Mouse (Mus musculus) cortical plate, adult 2 months (tissue): Measurements from ENCODE around the gene Eefsec.

Experiments used
- CTCF ChIP-seq: fragments of 200-500 bp; IDR thresholded peaks from 2 replicates; pipeline ENCODE4 v1.5.1; 2011; ENCODE audit warnings: mild to moderate bottlenecking, control low read depth, low read length; ENCODE audit not compliant: insufficient read depth; ENCODE audit errors: extremely low read depth
- POLR2A ChIP-seq: fragments of 200-500 bp; IDR thresholded peaks from 2 replicates; pipeline ENCODE4 v1.6.1; 2011; ENCODE audit warnings: mild to moderate bottlenecking, low read length, control low read depth; ENCODE audit not compliant: insufficient read depth; ENCODE audit errors: extremely low read depth

GRCm38 (mm10) chr6:88229221-88229620 lies 217.1 kb downstream of the Eefsec start:
- TF ChIP-seq POLR2A, result no peak
- TF ChIP-seq CTCF, result no peak
